Mouse (Mus musculus) brown adipose tissue, adult 24 weeks (tissue): ENCODE data around the gene Atp8a1. TPM values are rescaled to one million over a fixed set of nuclear protein-coding genes. Genes with fewer than 3 reads are reported as not detected.

Experiments used
- H3K27ac ChIP-seq: fragments of 200-500 bp; replicated peaks from 2 replicates; pipeline ENCODE4 v1.5.1; 2012; ENCODE audit warnings: low read depth, mild to moderate bottlenecking, low read length
- H3K4me1 ChIP-seq: fragments of 200-500 bp; 2 replicates; pipeline ENCODE4 v1.6.1; 2012; ENCODE audit warnings: low read length, mixed read lengths; ENCODE audit not compliant: control insufficient read depth, insufficient read depth, insufficient read length
- H3K4me3 ChIP-seq: fragments of 200-500 bp; 2 replicates; pipeline ENCODE4 v1.5.1; 2012; ENCODE audit warnings: low read depth, mild to moderate bottlenecking, low read length, moderate library complexity; ENCODE audit not compliant: insufficient read depth
- polyA plus RNA-seq: library from polyadenylated mRNA; stranded (reverse); fragments of >200 nt; gene quantifications from 2 replicates; pipeline ENCODE4 v1.2.4, GENCODE M21; 2012; ENCODE audit not compliant: missing spikeins, insufficient read depth, insufficient read length

Gene Atp8a1
- polyA plus RNA-seq, 1 experiment, result 20.9 TPM

DNA sequence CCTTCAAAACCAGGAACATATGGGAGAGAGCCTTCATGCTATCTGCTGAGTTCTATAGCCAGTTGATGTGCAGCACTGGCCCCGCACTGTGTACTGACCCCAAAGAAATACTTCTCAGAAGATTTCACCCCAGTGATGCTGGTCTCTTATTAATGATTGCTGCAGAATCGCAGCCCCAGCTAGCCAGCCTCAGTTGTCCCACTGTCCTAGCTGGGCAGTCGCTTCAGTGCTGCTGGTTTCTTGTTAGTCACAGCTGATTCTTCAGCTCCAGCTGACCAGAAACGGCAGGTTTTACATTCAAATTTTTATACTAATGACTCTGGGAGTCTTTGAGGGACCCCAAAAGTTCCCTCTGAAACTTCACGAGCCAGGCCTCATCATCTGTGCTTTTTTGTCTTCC, 197.2 kb downstream of the Atp8a1 start:
- Histone ChIP-seq H3K4me1 (no peaks in the 10 kb centered on the region), H3K27ac (no peak overlapping the region), H3K4me3 (no peak overlapping the region)

DNA sequence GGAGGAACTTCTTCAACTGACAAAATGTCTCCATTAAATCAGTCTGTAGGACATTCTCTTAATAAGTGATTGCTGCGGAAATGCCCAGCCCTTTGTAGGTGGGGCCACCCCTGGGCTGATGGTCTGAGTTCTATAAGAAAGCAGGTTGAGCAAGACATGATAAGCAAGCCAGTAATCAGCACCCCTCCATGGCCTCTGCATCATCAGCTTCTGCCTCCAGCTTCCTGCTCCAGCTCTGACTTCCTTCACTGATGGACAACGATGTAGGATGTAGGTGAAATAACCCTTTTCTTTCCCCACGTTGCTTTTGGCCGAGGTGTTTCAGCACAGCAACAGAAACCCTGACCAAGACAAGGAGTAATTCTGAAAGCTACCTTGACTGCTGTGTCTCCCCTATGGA, 198.1 kb downstream of the Atp8a1 start:
- Histone ChIP-seq H3K4me3 (no peak overlapping the region), H3K4me1 (no peaks in the 10 kb centered on the region)

DNA sequence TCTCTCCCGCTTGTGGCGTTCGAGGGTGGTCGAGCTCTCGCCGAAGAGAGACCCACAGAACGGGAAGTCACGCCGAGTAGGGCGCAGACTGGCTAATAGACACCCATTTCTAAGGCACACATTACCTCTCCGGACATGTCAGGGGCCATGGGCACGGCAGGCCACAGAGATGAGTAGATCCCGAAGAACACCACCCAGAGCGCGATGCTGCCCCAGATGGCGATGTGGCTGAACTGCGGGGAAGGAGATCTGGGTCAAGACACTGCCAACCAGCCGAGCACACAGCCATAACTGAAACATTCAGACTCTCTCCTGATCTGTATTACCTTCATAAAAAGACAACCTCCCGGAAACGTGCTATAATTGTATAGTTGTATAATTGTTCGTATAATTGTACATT, 199.7 kb downstream of the Atp8a1 start:
- Histone ChIP-seq H3K4me1 (no peaks in the 10 kb centered on the region), H3K27ac (no peak overlapping the region), H3K4me3 (no peak overlapping the region)

More for the DNA sequence above, 198.1 kb downstream of the Atp8a1 start:
- H3K27ac ChIP-seq, result no peak overlapping the region

DNA sequence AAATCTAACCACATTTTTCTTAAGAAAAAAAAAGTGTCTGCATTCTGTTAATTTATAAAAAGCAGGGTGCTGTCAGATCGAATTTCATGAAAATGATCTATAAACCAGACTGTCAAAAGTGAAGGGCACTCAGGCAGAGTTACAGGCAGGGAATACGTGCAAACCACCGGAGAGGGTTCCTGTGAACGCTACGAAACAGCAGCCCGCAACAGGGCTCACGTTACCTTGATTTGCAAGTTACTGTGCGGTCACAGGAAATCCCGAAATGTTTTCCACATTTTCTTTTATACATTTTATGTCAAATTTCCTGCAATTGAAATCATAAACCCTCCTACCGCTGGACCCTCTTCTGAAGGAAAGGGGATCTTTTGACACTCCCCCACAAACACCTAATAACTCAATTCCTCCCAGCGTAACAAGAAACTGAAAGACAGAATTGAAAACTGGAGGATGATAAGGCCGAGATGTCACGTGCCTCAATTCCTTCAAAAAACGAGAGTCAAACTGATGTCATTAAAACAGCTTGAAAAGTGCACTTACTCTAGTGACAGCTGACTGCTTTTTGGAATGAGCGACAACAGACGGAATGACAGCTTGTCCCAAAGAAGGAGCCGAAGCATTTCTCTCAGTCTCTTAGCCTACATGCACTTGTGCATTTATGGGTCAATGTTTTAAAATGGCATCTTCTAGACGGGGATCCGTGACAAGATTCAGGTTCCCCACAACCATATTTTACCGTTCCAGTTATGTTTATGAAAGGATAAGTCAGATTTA, 200.3 kb downstream of the Atp8a1 start:
- no peak overlapping the region for H3K27ac ChIP-seq
- H3K4me3 ChIP-seq, result no peak overlapping the region
- H3K4me1 ChIP-seq, result no peaks in the 10 kb centered on the region

DNA sequence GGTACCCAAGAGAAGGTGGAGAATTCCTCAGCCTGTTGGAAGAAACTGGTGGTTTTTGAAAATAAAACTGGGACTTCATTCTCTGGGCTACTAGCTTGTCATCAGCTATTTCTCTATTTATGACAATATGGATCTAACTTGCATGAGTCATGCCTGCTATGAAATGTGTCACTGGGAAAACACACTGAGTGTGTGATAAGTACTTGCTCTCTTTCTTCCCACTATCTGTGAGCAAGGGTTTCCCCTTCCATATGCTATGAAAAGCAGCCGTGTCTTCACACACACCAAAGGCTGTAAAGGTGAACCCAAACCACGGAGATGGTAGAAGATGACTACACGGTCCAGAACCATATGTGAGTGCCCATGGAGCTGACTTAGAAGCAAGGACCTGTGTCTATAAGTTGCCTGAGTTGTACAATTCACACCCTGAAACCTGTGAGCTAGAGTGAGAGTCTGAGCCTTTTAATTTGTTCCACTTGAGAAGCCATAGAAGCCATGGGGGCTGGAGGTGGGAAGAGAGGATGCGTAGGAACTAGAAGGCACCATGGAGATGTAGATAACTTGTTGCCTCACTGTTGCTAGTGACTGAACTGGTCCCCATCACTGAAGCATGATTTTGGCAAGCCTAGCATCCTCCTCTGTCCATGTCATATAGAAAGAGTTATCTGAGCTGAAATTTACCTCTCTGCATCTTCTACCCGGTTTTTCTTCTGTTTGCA, 203.5 kb downstream of the Atp8a1 start:
- H3K27ac ChIP-seq, result no peak overlapping the region
- H3K4me1 ChIP-seq, result no peaks in the 10 kb centered on the region
- H3K4me3 ChIP-seq, result no peak overlapping the region

DNA sequence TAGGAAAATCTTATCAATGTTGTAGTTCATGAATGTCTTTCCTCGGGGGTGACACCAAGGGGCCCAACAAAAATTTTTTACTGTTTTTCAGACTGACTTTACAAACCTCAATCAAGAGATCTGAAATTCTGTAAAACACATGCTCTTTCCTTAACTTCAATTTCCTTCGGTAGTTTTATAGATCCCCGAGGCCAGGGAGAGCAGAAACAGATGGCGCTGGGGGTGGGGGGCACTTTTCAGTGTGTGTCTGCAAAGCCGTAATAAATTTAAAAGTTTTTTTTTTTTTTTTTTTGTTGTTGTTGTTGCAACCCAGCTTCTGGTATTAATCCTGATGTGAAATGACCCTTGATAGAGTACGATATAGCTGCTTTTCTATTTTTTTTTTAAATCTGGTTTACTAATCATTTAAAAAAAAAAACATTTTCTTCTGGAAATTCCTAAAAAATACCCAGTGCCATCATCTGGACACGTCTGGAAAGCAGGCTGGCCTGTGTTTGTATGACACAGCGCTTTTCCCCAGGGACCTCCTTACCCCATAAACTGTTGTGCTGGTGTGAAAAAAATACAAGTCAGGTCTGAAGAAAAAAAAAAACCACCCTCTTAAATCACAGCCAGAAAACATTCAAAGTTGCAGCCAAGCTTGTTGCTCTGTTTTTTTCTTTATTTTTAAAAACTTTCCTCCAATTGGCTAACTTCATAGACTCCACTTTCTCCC, 205.7 kb downstream of the Atp8a1 start:
- H3K4me1 ChIP-seq, result no peaks in the 10 kb centered on the region
- no peak overlapping the region for H3K27ac ChIP-seq
- no peak overlapping the region for H3K4me3 ChIP-seq

DNA sequence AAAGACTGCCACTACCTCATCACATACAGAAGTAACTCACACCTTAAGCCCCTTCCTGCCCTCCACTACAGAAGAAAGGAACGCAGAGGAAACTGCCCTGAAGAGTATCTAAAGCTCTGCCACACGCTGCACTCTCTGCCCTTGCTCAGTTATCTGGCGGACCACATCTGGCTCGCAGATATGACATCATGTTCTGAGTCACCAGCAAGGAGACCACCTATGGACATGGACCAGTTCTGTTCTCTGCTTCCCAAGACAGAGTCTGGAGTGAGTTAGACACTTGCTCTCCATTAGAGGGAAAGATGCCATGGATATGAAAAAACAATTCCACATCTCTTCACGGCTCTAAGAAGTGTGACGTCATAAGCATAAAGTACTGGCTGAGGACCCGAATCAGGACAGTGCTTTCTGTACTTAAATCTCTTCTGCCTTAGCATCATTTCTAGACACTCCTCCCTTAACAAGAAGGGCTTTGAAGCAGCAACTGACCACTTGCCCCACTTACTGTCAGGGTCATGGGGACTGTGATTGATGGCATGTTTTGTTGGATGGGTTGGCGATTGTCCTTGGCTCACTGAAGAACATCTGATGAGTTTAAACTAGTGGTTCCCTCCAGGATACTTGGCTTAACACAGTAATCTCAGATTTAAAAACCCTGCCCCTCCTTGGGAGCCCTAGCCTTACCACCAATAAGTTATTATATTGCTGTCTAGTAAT, 206.5 kb downstream of the Atp8a1 start:
- Histone ChIP-seq H3K27ac (no peak overlapping the region), H3K4me1 (no peaks in the 10 kb centered on the region), H3K4me3 (no peak overlapping the region)

DNA sequence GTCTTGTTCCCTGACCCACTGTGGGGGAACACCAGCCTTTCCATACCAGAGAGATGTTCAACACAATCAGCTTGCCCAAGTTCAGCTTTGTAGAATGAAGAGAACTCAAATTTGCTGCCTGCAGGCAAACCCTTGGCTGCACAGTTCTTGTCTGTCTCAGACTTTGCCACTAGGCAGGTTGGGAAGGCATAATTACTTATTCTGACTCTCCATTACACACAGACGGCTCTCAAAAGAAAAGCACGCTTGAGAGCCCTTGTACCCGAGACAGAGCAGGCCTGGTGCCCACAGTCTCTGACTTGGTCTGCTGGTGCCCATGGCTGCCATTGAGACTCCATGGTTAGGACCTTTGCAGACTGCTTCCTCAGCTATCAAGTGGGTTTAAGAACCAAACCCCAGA, 212.9 kb downstream of the Atp8a1 start:
- Histone ChIP-seq H3K4me1 (no peaks in the 10 kb centered on the region), H3K27ac (no peak overlapping the region), H3K4me3 (no peak overlapping the region)

DNA sequence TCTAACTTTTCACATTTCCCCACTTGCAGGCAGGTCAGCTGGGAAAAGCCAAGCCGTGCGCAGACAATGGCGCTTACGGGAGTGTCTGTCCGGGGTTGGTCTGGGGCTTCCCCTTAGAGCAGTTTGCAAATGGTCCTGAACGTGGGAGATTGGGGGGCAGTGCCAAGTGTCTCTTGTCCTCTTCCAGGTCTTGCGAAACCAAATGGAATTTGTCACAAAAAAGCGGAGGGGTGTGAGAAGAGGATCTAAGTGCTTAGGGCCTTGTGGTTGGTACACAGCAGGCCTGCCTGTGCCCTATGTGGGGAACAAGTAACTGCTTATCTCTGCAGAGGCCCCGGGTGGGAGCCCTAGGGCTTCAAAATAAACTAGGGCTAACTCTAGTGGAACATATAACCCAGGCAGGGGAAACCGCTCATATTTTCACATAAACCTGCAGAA, 213.4 kb downstream of the Atp8a1 start:
- Histone ChIP-seq H3K4me3 (no peak overlapping the region), H3K4me1 (no peaks in the 10 kb centered on the region), H3K27ac (no peak overlapping the region)

DNA sequence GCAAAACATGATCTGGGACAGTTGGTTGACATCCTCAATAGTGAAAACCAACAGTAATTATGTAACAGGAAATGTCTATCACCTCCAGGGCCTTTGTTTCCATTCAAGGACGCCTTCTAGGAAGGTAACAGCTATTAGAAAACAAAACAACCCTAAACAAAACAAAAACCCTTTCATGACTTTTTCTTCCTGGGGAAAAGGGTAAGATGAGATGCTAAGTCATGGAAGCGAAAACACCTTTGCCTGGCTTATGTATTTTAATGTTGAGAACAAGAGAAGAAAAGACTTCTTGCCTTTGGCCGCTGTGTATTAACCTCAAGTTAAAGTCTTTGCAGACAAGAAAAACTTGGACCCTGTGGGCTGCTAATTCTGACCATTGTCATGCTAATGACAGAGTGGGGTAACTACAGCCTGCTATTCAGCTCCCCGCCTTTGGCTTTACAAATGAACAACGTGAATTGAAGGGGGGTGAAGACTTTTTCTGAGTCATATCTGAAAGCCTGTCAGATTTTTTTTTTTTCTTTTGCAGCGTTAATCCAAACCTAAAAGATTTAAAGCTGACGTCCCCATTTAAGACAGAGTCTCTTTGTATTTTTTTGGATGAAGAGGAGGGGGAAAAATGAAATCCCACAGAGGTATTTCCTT, 214.0 kb downstream of the Atp8a1 start:
- Histone ChIP-seq H3K4me1 (no peaks in the 10 kb centered on the region), H3K4me3 (no peak overlapping the region), H3K27ac (no peak overlapping the region)

DNA sequence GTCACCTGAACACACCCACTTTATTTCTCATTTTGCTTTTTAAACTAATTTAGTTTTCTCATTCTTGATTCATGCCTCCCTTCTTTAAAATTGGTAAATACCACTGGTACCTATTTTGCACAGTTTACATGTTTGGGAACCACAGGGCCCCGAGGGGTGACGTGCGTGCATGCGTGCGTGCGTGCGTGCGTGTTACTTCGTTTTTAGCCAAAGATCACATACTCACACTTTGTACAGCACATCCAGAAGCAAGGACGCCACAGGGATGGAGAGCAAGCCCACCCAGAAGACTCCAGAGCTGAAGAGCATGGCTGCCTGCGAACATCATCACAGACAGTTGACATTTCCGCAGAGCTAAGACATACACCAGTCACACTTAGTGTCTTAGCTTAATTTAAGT, 216.0 kb downstream of the Atp8a1 start:
- H3K27ac ChIP-seq, result no peak overlapping the region
- H3K4me3 ChIP-seq, result no peak overlapping the region
- no peaks in the 10 kb centered on the region for H3K4me1 ChIP-seq

DNA sequence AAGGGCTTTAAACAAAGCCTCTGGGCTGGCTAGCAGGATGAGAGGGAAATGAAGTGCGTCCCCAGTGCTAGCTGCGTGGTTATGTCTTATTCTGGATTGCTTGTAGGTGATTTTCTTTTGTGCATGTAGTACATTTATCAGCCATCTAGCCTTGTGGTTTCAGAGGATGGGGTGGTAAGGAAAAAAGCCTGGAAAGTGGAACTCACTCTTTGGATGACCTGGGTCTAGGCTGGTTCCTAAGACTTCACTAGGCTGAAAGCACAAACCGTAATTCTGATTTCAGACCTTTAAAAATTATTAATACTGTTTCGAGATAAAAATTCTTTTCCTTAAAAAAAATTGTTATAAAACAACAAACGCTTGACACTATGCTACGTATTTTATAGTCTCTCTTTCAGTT, 217.4 kb downstream of the Atp8a1 start:
- no peaks in the 10 kb centered on the region for H3K4me1 ChIP-seq
- no peak overlapping the region for H3K4me3 ChIP-seq
- no peak overlapping the region for H3K27ac ChIP-seq

DNA sequence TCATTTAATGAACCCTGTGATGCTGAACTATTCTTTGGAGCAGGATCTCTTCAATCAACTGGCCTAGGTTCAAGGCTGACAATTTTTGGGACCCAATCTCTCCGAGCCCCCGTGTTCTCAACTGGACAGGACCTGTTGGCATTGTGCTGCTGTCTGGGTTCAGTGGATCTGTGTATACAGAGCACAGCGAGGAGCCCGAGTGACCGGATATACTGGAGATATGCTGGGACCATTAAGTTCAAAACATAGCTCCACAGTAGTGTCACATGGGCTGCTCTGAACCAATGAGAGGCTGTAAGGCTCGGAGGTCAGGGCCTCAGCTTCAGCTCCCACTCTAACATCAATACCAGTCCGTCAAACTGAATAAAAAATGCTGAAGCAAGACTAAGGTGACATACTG, 217.8 kb downstream of the Atp8a1 start:
- Histone ChIP-seq H3K4me3 (no peak overlapping the region), H3K4me1 (no peaks in the 10 kb centered on the region), H3K27ac (no peak overlapping the region)

DNA sequence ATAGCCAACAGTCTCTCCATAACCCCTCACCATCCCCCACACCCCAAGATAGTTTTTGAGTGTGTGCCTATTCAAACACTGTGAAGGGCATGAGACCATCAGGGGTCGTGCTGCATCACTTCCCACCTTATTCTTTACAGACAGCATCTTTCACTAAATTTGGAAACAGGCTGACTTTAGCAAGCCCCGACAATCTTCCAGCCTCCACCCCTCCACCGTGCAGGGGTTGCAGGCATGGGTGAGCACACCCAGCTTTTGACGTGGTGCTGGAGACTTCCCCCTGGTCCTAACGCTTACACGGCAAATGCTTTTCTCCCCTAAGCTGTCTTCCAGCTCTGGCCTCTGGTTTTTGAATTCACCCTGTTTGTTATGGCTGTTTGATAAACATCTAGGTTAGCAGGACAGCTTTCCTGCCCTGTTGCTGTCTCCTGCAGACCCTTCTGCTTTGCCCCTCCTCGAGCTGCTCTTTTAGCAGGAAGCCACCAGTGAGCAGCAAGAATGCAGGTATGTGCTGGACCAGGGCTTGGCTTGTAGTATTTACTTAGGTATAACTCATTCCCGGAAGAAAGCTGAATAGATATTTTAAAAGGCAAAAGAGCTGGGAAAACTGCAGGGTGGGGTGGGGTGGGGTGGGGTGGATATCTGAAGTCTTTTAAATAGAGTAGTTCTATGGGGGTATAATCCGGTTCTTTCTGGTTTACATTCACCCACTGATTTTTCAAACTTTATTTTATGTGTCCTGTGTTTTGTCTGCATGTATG, 218.9 kb downstream of the Atp8a1 start:
- H3K4me1 ChIP-seq, result no peaks in the 10 kb centered on the region
- no peak overlapping the region for H3K4me3 ChIP-seq
- H3K27ac ChIP-seq, result no peak overlapping the region
